Mouse (Mus musculus) layer of hippocampus, postnatal 25 days (tissue): ENCODE measurements around the gene Cd44. TPM values are rescaled to one million over a fixed set of nuclear protein-coding genes. Genes with fewer than 3 reads are reported as not detected.

Experiments
- DNase-seq, 2 experiments: peaks; one replicate each; pipeline ENCODE4 v3.0.0; 2022; ENCODE audit warnings: mixed read lengths in 2 of 2, low spot score in 1 of 2; ENCODE audit errors: extremely low spot score in 1 of 2
- total RNA-seq, 2 experiments: library from RNA; stranded (reverse); gene quantifications; 2 replicates each; pipeline ENCODE4 v1.2.3; 2021

Cd44 gene
- total RNA-seq, 2 experiments from 2014 or later = 3.7 to 4.0 TPM

GRCm38 (mm10) chr2:102876141-102876540, 25.3 kb downstream of the Cd44 start:
- DNase-seq = no peak

- DNase-seq = no peak
Observed at GRCm38 (mm10) chr2:102873848-102874247, 27.6 kb downstream of the Cd44 start.

DNA sequence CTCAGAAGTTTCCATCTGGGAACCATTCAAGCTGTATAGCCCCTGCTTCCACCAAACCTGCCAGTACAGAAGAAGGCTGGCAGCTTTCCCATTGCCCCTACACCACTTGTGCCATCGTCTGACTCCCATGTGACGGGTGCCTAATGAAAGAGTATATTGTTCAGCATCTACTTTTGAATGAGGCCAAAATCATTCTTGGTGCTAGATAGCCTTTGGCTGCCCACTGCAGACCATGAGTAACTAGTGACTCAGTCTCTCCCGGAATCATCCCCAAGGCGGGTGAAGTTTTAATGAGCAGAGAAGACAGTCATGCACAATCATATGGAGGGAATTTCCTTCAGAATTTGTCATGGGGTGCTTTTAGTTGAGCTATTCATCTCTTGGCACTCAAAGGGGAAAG, 28.3 kb downstream of the Cd44 start:
- no peak for DNase-seq

DNA sequence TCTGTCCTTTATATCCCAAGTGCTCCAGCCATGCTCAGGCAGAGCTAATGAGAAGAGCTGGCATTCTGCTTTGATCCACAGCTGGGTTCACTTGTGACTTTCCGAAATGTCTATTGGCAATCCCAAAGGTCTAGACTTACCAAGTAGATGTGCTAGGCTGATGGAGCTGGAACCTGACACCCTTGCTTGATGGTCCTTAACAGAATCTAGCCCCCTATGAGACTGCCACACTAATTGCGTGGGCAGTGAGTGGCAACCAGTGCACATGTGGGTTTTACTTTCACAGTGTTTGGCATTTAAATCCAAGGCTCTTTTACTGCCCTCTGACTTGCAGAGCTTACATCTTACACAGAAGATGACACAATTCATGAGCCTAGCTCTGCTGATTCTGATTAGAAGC, 29.0 kb downstream of the Cd44 start:
- DNase-seq = no peak

DNA sequence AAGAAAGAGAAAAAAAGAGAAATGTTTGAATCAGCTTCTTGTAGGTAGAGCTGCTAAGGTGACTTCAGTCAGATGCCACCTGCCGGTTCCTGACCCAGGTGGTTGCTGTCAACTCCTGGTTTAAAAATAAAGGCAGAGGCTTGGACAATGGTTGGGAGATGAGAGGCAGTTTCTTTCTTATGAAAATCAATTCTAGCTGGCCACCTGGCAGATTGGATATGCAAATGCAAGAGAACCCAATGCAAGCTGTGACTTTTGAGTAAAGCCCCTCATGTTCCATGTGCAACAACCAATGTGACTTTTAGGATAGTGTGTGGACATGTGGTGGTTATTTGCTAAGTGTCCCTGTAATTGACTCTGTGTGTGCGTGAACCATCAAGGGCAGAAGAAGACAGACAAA, 33.0 kb downstream of the Cd44 start:
- DNase-seq = no peak

DNA sequence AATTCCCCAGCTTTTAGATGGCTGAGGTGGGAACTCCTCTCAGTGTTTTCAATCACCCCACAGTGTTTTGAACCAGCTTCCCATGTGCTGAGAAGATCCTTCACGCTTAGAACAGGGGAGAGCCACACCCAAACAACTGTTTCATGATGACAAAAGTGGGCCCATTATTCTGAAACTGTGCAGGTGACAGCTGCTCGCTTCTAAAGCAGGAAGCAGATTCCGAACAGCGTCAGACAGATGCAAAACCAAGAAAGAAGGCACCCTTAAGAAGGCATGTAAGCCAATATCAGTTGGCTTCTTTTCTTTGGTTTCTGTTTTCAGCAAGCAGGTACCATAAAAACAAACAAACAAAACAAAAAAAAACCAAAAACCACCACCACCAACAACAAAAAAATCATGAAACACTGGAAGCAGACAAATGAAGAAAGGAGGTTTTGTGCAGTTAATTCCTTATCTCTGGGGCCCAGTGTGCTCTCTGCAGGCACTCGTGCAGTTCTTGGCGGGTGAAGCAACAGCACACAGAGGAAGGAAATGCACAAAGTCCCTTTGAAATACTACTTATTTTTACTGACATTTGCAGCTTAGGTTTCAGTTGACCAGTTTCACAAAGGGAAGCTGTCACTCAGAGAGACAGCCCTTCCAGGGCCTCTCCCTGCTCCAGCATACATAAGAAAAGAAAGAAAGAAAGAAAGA, 33.9 kb downstream of the Cd44 start:
- no peak for DNase-seq

- DNase-seq = no peak
Observed at GRCm38 (mm10) chr2:102866594-102866993, 34.9 kb downstream of the Cd44 start.

DNA sequence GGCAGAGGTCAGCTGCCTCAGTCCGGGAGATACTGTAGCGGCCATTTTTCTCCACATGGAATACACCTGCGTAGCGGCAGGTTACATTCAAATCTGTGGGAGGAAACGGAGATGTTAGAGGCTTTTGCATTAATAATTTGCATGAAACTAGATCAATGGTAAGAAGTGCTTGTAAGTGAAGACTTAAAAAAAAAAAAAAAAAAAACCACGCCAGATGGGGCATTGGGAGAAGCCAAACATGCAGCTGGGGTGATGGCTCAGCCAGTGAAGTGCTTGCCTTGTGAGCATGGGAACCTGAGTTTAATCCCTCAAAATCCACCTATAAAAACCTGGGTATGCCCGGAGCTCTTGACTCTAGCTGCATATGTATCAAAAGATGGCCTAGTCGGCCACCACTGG, 36.1 kb downstream of the Cd44 start:
- DNase-seq = no peak

DNA sequence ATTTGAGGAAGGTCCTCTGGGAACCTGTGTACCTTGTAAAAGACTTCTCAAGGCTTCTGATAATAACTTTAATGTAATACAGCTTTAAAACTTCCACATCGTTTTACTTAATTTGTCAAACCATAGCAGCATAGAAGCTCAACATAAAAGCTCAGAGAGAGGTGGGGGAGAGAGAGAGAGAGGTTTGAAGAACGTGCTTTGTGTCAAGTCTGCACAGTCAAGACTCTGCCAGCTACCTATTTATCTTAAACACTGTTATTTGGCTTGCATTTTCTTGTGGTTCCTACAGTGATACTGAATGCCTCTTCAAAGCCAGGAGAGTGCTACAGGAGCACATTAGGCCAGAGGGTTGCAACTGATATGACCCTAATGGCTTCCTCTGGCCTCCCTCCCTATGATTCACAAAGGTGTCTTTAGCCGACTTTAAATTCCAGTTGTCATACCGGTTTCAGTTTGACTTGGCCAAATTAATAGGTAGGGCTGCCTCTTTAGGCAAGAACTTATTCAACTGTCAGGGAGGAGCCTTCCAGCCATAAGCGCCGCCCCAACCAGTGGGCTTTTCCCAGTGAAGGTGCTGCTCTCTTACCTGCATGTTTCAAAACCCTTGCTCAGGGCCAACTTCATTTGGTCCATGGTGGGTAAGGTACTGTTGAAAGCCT, 36.6 kb downstream of the Cd44 start:
- no peak for DNase-seq

- no peak for DNase-seq
Observed at GRCm38 (mm10) chr2:102864036-102864435, 37.4 kb downstream of the Cd44 start.

GRCm38 (mm10) chr2:102863583-102863982, 37.9 kb downstream of the Cd44 start:
- DNase-seq = no peak

GRCm38 (mm10) chr2:102862706-102863105, 38.8 kb downstream of the Cd44 start:
- DNase-seq = no peak

DNA sequence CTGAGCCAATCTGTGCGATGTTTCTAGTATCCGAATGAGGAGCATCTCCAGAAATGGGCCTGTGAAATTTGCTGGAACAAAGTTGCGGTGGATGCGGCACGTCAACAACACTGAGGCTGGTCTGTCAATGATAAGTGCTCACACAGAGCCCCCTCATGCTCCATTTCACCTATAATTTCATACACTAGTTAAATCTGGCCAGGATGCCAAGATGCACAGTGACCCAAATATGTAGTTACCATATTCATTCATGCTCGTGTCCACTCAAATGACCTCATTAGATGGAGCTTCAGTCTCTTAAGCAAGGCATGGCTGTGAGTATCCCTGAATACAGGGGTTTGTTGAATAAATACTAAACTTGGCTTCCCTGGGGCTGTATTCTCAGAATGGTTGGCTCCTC, 43.2 kb downstream of the Cd44 start:
- DNase-seq = no peak

DNA sequence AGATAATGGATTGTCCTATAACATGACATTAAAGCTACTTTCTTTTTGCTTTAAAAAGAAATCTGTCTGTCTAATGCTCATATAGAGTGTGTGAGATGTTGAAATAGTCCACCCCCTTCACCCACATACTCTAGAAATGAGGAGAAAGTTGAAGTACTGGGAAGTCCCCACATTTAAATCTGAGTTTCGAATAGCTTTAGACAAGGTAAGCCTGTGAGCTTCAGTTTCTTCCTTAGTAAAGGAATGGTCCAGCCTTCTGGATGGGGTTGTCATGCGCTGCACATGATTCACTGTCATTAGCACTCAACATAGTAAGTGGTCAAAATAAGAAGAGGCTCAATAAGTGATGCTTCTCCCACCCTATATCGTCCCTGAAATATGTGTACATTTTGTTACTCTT, 48.2 kb downstream of the Cd44 start:
- DNase-seq = no peak

DNA sequence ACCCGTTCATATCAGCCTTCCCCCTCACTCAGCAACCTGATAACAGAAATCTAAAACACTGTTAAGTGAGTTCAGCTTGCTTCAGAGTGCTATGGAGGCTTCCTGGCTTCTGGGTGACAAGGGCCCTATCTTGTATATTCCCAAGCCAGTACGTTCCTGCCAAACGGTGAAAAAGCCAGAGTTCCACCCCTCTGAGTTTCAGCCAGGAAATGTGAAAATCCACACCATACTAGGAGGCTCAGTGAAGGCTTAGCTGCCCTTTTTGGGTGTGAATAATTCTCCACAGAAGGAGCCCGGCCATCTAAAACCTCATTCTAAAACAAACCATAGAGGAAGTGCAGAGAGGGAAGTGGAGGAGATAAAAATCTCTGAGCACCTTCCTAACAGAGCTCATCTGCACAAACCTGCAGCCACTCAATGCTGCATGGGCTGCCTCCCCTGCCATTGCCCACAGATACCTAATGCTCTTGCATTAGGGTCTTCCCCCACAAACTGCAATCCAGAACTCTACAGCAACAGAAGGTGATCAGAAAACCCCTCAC, 49.5 kb downstream of the Cd44 start:
- no peak for DNase-seq

GRCm38 (mm10) chr2:102850026-102850425, 51.4 kb downstream of the Cd44 start:
- no peak for DNase-seq

GRCm38 (mm10) chr2:102848811-102849433, 52.5 kb downstream of the Cd44 start:
- DNase-seq = no peak

- no peak for DNase-seq
Observed at GRCm38 (mm10) chr2:102841231-102841630, 60.2 kb downstream of the Cd44 start.

GRCm38 (mm10) chr2:102838179-102838578, 63.3 kb downstream of the Cd44 start:
- no peak for DNase-seq

DNA sequence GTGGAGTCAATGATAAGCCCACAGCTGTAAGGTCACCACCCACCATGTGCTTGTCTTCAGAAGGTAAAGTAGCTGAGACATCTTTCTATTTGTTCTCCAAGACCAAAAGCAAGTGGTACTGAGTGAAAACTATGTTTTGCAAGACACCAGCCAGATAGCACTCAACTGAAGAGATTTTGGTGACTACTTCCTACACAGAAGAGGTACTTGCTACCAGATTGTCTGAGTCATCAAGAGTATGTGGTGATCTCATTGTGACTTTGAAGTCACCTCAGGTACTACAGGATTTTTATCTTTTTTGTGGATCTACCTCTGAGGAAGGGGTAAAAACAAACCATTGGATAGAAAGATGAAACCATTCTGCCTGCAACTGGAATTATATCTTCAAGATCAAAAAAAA, 69.9 kb downstream of the Cd44 start:
- no peak for DNase-seq

GRCm38 (mm10) chr2:102829201-102829600, 72.3 kb downstream of the Cd44 start:
- DNase-seq = peak; percentile 56 to 78

DNA sequence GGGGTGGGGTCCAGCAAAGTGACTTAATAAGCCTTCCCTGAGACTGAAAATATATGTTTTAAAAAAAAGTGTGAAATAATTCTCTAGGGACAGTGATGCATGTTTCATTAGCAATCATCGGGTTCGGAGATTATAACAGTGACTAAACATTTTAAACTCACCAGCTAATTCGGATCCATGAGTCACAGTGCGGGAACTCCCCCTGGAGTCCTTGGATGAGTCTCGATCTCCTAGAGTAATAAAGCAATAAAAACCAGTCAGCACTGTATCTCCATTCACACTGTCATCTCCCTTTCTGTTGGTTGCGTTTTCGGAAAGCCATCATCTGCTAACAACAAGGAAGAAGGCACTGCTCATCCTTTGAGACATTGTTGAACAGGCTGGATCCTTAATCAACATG, 73.1 kb downstream of the Cd44 start:
- no peak for DNase-seq
